Mouse (Mus musculus): ENCODE data around the gene Ulk2. TPM values are rescaled to one million over a fixed set of nuclear protein-coding genes. Genes with fewer than 3 reads are reported as not detected.

Ulk2 gene
- polyA plus RNA-seq, 1 experiment = 184 TPM

- Histone ChIP-seq H3K4me3 (ENCODE audit: control insufficient read depth, low read depth, low read length) (no peak overlapping the region), H3K27me3 (ENCODE audit: control insufficient read depth, insufficient read depth, low read length) (no peaks in the 10 kb centered on the region), H3K27ac (ENCODE audit: control insufficient read depth, insufficient read depth, low read depth, low read length) (no peak overlapping the region), H3K36me3 (ENCODE audit: control insufficient read depth, insufficient read depth, low read length) (no peaks in the 10 kb centered on the region; the same call in 1 of the 2 replicates), H3K4me1 (ENCODE audit: control insufficient read depth, insufficient read depth, low read length) (no peaks in the 10 kb centered on the region)
- TF ChIP-seq CTCF (IDR thresholded peaks at IDR 0.05; ENCODE audit: control insufficient read depth, insufficient read depth, insufficient replicate concordance, low read depth, low read length) (no peak), POLR2A (IDR thresholded peaks at IDR 0.05; ENCODE audit: control insufficient read depth, low read depth, low read length) (no peak)
These were observed 111.1 kb downstream of the Ulk2 start for GRCm38 (mm10) chr11:61743768-61744167.

- Histone ChIP-seq H3K27me3 (ENCODE audit: control insufficient read depth, insufficient read depth, low read length) (no peaks in the 10 kb centered on the region), H3K4me3 (ENCODE audit: control insufficient read depth, low read depth, low read length) (no peak overlapping the region), H3K36me3 (ENCODE audit: control insufficient read depth, insufficient read depth, low read length) (no peaks in the 10 kb centered on the region; the same call in 1 of the 2 replicates), H3K27ac (ENCODE audit: control insufficient read depth, insufficient read depth, low read depth, low read length) (no peak overlapping the region), H3K4me1 (ENCODE audit: control insufficient read depth, insufficient read depth, low read length) (no peaks in the 10 kb centered on the region)
- TF ChIP-seq POLR2A (IDR thresholded peaks at IDR 0.05; ENCODE audit: control insufficient read depth, low read depth, low read length) (no peak), CTCF (IDR thresholded peaks at IDR 0.05; ENCODE audit: control insufficient read depth, insufficient read depth, insufficient replicate concordance, low read depth, low read length) (no peak)
These were observed 114.4 kb downstream of the Ulk2 start for GRCm38 (mm10) chr11:61740500-61740899.

DNA sequence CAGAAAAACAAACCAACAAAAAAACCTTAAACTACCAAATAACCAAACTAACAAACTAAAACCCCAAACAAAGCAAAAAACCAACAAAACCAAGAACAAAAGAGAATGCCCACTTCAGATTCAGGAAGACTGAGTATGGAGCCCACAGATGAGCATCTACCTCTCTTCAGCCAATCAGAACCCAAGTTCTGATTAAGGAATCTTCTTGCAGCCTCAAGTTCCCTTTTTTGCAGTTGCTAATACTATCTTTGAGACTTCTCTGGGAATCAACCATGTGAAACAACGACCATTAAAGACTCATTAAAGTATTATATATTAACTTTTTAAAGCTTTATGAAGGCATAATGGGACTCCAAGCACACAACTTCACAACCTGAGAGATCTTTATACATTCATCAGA is 117.6 kb downstream of the Ulk2 start:
- Histone ChIP-seq H3K27ac (ENCODE audit: control insufficient read depth, insufficient read depth, low read depth, low read length) (no peak overlapping the region), H3K4me1 (ENCODE audit: control insufficient read depth, insufficient read depth, low read length) (no peaks in the 10 kb centered on the region), H3K4me3 (ENCODE audit: control insufficient read depth, low read depth, low read length) (no peak overlapping the region), H3K27me3 (ENCODE audit: control insufficient read depth, insufficient read depth, low read length) (no peaks in the 10 kb centered on the region), H3K36me3 (ENCODE audit: control insufficient read depth, insufficient read depth, low read length) (peaks cover 2% of the 10 kb centered on the region)
- TF ChIP-seq CTCF (IDR thresholded peaks at IDR 0.05; ENCODE audit: control insufficient read depth, insufficient read depth, insufficient replicate concordance, low read depth, low read length) = no peak
- TF ChIP-seq POLR2A (IDR thresholded peaks at IDR 0.05; ENCODE audit: control insufficient read depth, low read depth, low read length) = no peak

GRCm38 (mm10) chr11:61732672-61733071 is 122.2 kb downstream of the Ulk2 start:
- no peaks in the 10 kb centered on the region for H3K27me3 ChIP-seq (ENCODE audit: control insufficient read depth, insufficient read depth, low read length)
- no peaks in the 10 kb centered on the region for H3K4me1 ChIP-seq (ENCODE audit: control insufficient read depth, insufficient read depth, low read length)
- TF ChIP-seq CTCF (IDR thresholded peaks at IDR 0.05; ENCODE audit: control insufficient read depth, insufficient read depth, insufficient replicate concordance, low read depth, low read length) (no peak), POLR2A (IDR thresholded peaks at IDR 0.05; ENCODE audit: control insufficient read depth, low read depth, low read length) (no peak)
- H3K4me3 ChIP-seq (ENCODE audit: control insufficient read depth, low read depth, low read length) = no peak overlapping the region
- no peak overlapping the region for H3K27ac ChIP-seq (ENCODE audit: control insufficient read depth, insufficient read depth, low read depth, low read length)
- H3K36me3 ChIP-seq (ENCODE audit: control insufficient read depth, insufficient read depth, low read length) = peaks cover 8% of the 10 kb centered on the region

GRCm38 (mm10) chr11:61728037-61728436 is 126.8 kb downstream of the Ulk2 start:
- peaks cover 8% of the 10 kb centered on the region for H3K36me3 ChIP-seq (ENCODE audit: control insufficient read depth, insufficient read depth, low read length)

More at GRCm38 (mm10) chr11:61728037-61728436, 126.8 kb downstream of the Ulk2 start:
- Histone ChIP-seq H3K4me3 (ENCODE audit: control insufficient read depth, low read depth, low read length) (no peak overlapping the region), H3K27me3 (ENCODE audit: control insufficient read depth, insufficient read depth, low read length) (no peaks in the 10 kb centered on the region), H3K27ac (ENCODE audit: control insufficient read depth, insufficient read depth, low read depth, low read length) (no peak overlapping the region), H3K4me1 (ENCODE audit: control insufficient read depth, insufficient read depth, low read length) (no peaks in the 10 kb centered on the region)
- no peak for TF ChIP-seq POLR2A (IDR thresholded peaks at IDR 0.05; ENCODE audit: control insufficient read depth, low read depth, low read length)
- no peak for TF ChIP-seq CTCF (IDR thresholded peaks at IDR 0.05; ENCODE audit: control insufficient read depth, insufficient read depth, insufficient replicate concordance, low read depth, low read length)

Other genes with a start within 250 kb of the Ulk2 start
- gene Grap, start 201.8 kb downstream of the Ulk2 start, polyA plus RNA-seq (2012; rRNA removed) = 2.2 and 3.0 TPM in 2 replicates
- 1.1 and 1.3 TPM in 2 replicates for gene Fam83g, start 171.0 kb downstream of the Ulk2 start, polyA plus RNA-seq (2012; rRNA removed)
- gene Slc5a10, start 134.2 kb downstream of the Ulk2 start, polyA plus RNA-seq (2012; rRNA removed) = 0.27 and 0.31 TPM in 2 replicates
- 14.6 and 16.8 TPM in 2 replicates for gene Prpsap2, start 93.0 kb downstream of the Ulk2 start, polyA plus RNA-seq (2012; rRNA removed)
- 17.3 and 21.5 TPM in 2 replicates for gene Akap10, start 75.2 kb upstream of the Ulk2 start, polyA plus RNA-seq (2012; rRNA removed)
- 9.6 and 10.0 TPM in 2 replicates for gene Specc1, start 101.7 kb upstream of the Ulk2 start, polyA plus RNA-seq (2012; rRNA removed)

Measured in testis, adult 2 months (tissue).